Mouse (Mus musculus): ENCODE measurements around the gene 1700025B11Rik. TPM values are rescaled to one million over a fixed set of nuclear protein-coding genes. Genes with fewer than 3 reads are reported as not detected.
"Not testable (repeated sequence)": the region's sequence is repeated elsewhere in the genome, so short reads cannot be mapped to it uniquely, and the experiment has no call there.

The 1700025B11Rik gene
- polyA plus RNA-seq, 1 experiment from 2014 or later, result not detected

- Histone ChIP-seq H3K4me1 (ENCODE audit: control insufficient read depth, insufficient read depth, low read length) (no peaks in the 10 kb centered on the region), H3K9me3 (replicated peaks; ENCODE audit: control insufficient read depth, low read length) (peaks cover 3% of the 10 kb centered on the region; the same call in 1 of the 2 replicates), H3K4me2 (ENCODE audit: low read length) (no peak overlapping the region), H3K36me3 (ENCODE audit: control insufficient read depth, insufficient read depth, low read length) (no peaks in the 10 kb centered on the region), H3K4me3 (ENCODE audit: low read depth, low read length) (no peak overlapping the region), H3K27ac (ENCODE audit: low read depth, low read length) (no peak overlapping the region), H3K9ac (ENCODE audit: low read length) (no peak overlapping the region), H3K27me3 (replicated peaks; ENCODE audit: control insufficient read depth, insufficient read depth, low read length) (no peaks in the 10 kb centered on the region)
- DNase-seq (ENCODE audit: low spot score), result peak; percentile 48
- ATAC-seq, result no peak
- 5% methylated on average over 1 of the region's 1 CpGs for WGBS
These were observed 20.0 kb upstream of the 1700025B11Rik start for GRCm38 (mm10) chr15:77581681-77582080.

- Histone ChIP-seq H3K27ac (ENCODE audit: low read depth, low read length) (no peak overlapping the region), H3K4me3 (ENCODE audit: low read depth, low read length) (no peak overlapping the region), H3K4me2 (ENCODE audit: low read length) (no peak overlapping the region), H3K27me3 (replicated peaks; ENCODE audit: control insufficient read depth, insufficient read depth, low read length) (no peaks in the 10 kb centered on the region), H3K9me3 (replicated peaks; ENCODE audit: control insufficient read depth, low read length) (peaks cover 3% of the 10 kb centered on the region; the same call in 1 of the 2 replicates), H3K9ac (ENCODE audit: low read length) (no peak overlapping the region), H3K36me3 (ENCODE audit: control insufficient read depth, insufficient read depth, low read length) (no peaks in the 10 kb centered on the region), H3K4me1 (ENCODE audit: control insufficient read depth, insufficient read depth, low read length) (no peaks in the 10 kb centered on the region)
- no peak for ATAC-seq
- no peak for DNase-seq (ENCODE audit: low spot score)
- WGBS, result 94% methylated on average over 4 of the region's 4 CpGs
These were observed 17.6 kb upstream of the 1700025B11Rik start for GRCm38 (mm10) chr15:77579311-77579710.

GRCm38 (mm10) chr15:77578801-77579200, 17.1 kb upstream of the 1700025B11Rik start:
- 92% methylated on average over 2 of the region's 2 CpGs for WGBS
- no peak for ATAC-seq
- no peak for DNase-seq (ENCODE audit: low spot score)
- Histone ChIP-seq H3K4me1 (ENCODE audit: control insufficient read depth, insufficient read depth, low read length) (no peaks in the 10 kb centered on the region), H3K27me3 (replicated peaks; ENCODE audit: control insufficient read depth, insufficient read depth, low read length) (no peaks in the 10 kb centered on the region), H3K9me3 (replicated peaks; ENCODE audit: control insufficient read depth, low read length) (peaks cover 1% of the 10 kb centered on the region; the same call in 1 of the 2 replicates), H3K4me2 (ENCODE audit: low read length) (no peak overlapping the region), H3K9ac (ENCODE audit: low read length) (no peak overlapping the region), H3K27ac (ENCODE audit: low read depth, low read length) (no peak overlapping the region), H3K4me3 (ENCODE audit: low read depth, low read length) (no peak overlapping the region), H3K36me3 (ENCODE audit: control insufficient read depth, insufficient read depth, low read length) (no peaks in the 10 kb centered on the region)

- no peaks in the 10 kb centered on the region for H3K9me3 ChIP-seq (replicated peaks; ENCODE audit: control insufficient read depth, low read length)
- no peak overlapping the region for H3K4me3 ChIP-seq (ENCODE audit: low read depth, low read length)
- H3K4me2 ChIP-seq (ENCODE audit: low read length), result no peak overlapping the region
- no peak overlapping the region for H3K27ac ChIP-seq (ENCODE audit: low read depth, low read length)
- no peaks in the 10 kb centered on the region for H3K27me3 ChIP-seq (replicated peaks; ENCODE audit: control insufficient read depth, insufficient read depth, low read length)
- H3K9ac ChIP-seq (ENCODE audit: low read length), result no peak overlapping the region
- H3K36me3 ChIP-seq (ENCODE audit: control insufficient read depth, insufficient read depth, low read length), result no peaks in the 10 kb centered on the region
- H3K4me1 ChIP-seq (ENCODE audit: control insufficient read depth, insufficient read depth, low read length), result no peaks in the 10 kb centered on the region
- no peak for DNase-seq (ENCODE audit: low spot score)
- ATAC-seq, result no peak
These were observed 1.5 kb upstream of the 1700025B11Rik start for GRCm38 (mm10) chr15:77563219-77563618.

- not testable (repeated sequence) for H3K4me3 ChIP-seq (ENCODE audit: low read depth, low read length); DNase-seq (ENCODE audit: low spot score); H3K27me3 ChIP-seq (replicated peaks; ENCODE audit: control insufficient read depth, insufficient read depth, low read length); H3K27ac ChIP-seq (ENCODE audit: low read depth, low read length); H3K9ac ChIP-seq (ENCODE audit: low read length); H3K36me3 ChIP-seq (ENCODE audit: control insufficient read depth, insufficient read depth, low read length); H3K9me3 ChIP-seq (replicated peaks; ENCODE audit: control insufficient read depth, low read length); H3K4me1 ChIP-seq (ENCODE audit: control insufficient read depth, insufficient read depth, low read length); ATAC-seq; H3K4me2 ChIP-seq (ENCODE audit: low read length)
- WGBS, result 39% methylated on average over 1 of the region's 1 CpGs
These were observed 22.5 kb downstream of the 1700025B11Rik start for GRCm38 (mm10) chr15:77539221-77539620.

- Histone ChIP-seq H3K4me3 (ENCODE audit: low read depth, low read length) (no peak within 1 kb of the TSS), H3K36me3 (ENCODE audit: control insufficient read depth, insufficient read depth, low read length) (no peaks in the 10 kb centered on the region), H3K4me1 (ENCODE audit: control insufficient read depth, insufficient read depth, low read length) (no peaks in the 10 kb centered on the region), H3K9ac (ENCODE audit: low read length) (no peak within 1 kb of the TSS), H3K4me2 (ENCODE audit: low read length) (no peak within 1 kb of the TSS), H3K27me3 (replicated peaks; ENCODE audit: control insufficient read depth, insufficient read depth, low read length) (no peaks in the 10 kb centered on the region), H3K9me3 (replicated peaks; ENCODE audit: control insufficient read depth, low read length) (no peaks in the 10 kb centered on the region), H3K27ac (ENCODE audit: low read depth, low read length) (no peak within 1 kb of the TSS)
- no peak for DNase-seq (ENCODE audit: low spot score)
- no peak for ATAC-seq
These were observed 28.5 kb downstream of the 1700025B11Rik start, which contains the start of gene Apol7c for GRCm38 (mm10) chr15:77533216-77533615. Gene Apol7c (minus strand): TSS chr15:77533316.

GRCm38 (mm10) chr15:77523186-77523843, 38.4 kb downstream of the 1700025B11Rik start:
- not testable (repeated sequence) for H3K27ac ChIP-seq (ENCODE audit: low read depth, low read length); H3K9ac ChIP-seq (ENCODE audit: low read length); H3K4me2 ChIP-seq (ENCODE audit: low read length); H3K4me3 ChIP-seq (ENCODE audit: low read depth, low read length); H3K36me3 ChIP-seq (ENCODE audit: control insufficient read depth, insufficient read depth, low read length); ATAC-seq; H3K9me3 ChIP-seq (replicated peaks; ENCODE audit: control insufficient read depth, low read length); H3K4me1 ChIP-seq (ENCODE audit: control insufficient read depth, insufficient read depth, low read length); H3K27me3 ChIP-seq (replicated peaks; ENCODE audit: control insufficient read depth, insufficient read depth, low read length)
- peak; percentile 37 for DNase-seq (ENCODE audit: low spot score)
- WGBS, result 24% methylated on average over 6 of the region's 6 CpGs

GRCm38 (mm10) chr15:77520596-77520995, 41.1 kb downstream of the 1700025B11Rik start:
- not testable (repeated sequence) for H3K27me3 ChIP-seq (replicated peaks; ENCODE audit: control insufficient read depth, insufficient read depth, low read length); H3K36me3 ChIP-seq (ENCODE audit: control insufficient read depth, insufficient read depth, low read length); H3K4me2 ChIP-seq (ENCODE audit: low read length); H3K4me3 ChIP-seq (ENCODE audit: low read depth, low read length); DNase-seq (ENCODE audit: low spot score); H3K9ac ChIP-seq (ENCODE audit: low read length); H3K27ac ChIP-seq (ENCODE audit: low read depth, low read length); H3K9me3 ChIP-seq (replicated peaks; ENCODE audit: control insufficient read depth, low read length); H3K4me1 ChIP-seq (ENCODE audit: control insufficient read depth, insufficient read depth, low read length); ATAC-seq
- WGBS, result 70% methylated on average over 4 of the region's 4 CpGs

Data from forebrain, embryonic 14.5 days (tissue).